Mouse (Mus musculus) CH12F3 (cell line): ENCODE data around the gene Limk2.

ENCODE experiments used
- in situ Hi-C: fragments of 300-500 bp; cut with MboI; formaldehyde crosslinking; loops from 2 replicates; pipeline ENCODE4 v1.14.3; 2020; ENCODE audit warnings: low sequenced_read_pairs

The Limk2 gene

DNA sequence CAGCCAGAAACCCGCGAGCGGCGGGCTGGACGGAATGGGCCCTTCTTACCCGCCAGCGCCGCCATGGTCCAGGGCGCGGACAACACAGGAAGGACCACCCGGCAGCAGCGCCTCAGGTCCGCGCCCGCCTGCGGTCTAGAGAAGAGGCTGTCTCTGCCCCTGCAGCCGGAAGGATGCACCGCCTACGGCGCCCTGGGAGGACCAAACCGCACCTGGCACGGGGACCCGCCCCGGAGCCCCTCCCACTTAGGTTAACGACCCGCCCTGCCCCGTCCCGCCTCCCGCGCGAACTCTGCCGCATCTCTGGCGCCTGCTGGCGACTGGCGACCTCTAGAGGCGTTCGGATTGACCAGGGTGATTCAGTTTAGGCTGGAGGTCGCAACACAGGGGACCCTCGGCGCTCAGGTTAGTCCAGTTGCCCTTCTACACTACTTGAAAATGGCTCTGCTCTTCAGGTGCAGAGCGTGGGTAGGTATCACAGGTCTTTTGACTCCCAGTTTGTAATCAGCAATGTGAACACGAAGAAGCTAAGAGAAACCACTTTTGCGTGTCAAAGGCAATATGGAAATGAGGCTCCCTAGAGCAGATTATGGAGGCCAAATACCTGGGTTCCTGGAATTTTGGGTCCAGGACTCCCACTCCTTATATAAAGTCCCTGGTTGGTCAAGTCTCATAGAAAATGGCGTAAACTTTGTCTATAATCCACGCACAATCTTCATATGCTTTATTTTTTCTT lies at the start of gene Limk2:
Gene Limk2 (minus strand): TSS at position 193 of the 736 bp plus-strand sequence.
- in situ Hi-C loops = no loop called here

DNA sequence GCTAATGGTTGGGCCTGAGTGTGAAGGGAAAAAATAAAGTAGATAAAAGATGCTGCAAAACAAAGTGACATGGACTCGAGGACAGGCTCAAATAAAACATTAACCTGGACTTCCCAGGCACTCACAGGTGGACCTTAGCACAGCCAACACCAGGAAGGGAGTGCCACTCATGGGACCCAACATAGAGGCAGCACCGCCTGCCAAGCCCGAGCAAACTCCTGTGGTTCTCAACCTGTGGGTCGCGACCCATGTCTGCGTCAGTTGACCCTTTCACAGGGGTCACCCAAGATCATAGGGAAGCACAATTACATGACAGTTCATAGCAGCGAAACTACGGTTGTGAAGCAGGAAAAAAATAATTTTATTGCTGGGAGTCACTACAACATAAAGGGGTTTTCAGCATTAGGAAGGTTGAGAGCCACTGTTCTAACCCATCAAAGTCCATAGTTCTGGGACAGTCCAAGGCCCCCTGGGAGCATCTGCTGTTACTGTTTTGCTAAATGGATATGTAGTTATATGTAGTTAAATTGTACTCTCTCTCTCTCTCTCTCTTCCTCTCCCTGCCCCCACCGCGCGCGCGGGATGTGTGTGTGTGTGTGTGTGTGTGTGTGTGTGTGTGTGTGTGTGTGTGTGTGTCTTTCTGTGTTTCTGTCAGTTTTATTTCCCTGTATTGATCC lies 49.6 kb upstream of the Limk2 start:
- in situ Hi-C loops = no loop called here

DNA sequence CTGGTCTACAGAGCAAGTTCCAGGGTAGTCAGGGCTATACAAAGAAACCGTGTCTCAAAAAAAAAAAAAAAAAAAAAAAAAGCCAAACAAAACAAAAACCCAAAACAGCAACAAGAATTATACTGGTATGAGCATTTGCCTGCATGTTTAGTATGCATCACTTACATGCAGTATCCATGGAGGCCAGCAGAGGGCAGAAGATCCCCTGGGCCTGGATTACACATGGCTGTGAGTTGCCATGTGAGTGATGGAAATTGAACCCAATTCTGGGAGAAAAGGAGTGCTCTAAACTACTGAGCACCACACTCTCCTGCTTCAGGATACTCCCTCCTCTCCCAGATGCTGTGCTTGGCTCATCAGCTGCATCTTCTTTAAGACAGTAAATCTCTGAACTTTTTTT lies 47.4 kb upstream of the Limk2 start:
- in situ Hi-C loops = no loop called here

- in situ Hi-C loops = no loop called here
Measured at GRCm38 (mm10) chr11:3454506-3454905, 45.5 kb upstream of the Limk2 start.

GRCm38 (mm10) chr11:3453467-3453866 lies 44.5 kb upstream of the Limk2 start:
- in situ Hi-C loops = no loop called here

DNA sequence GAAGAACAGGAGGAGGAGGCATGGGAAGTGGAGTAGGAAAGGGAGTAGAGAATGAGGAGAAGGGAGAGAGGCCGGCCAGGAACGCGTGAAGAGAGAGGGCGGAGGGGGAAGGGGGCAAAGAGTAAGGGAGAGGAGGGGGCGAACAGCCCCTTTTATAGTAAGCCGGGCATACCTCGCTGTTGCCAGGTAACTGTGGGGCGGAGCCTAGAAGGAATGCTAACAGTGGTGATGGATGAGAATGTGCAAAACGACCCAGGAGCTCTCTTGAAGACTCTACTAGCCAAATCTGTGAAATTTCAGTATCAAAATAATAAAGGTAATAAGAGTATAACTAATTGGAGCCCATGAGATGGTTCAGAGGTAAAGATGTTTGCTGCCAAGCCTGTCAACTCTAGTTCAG lies 43.8 kb upstream of the Limk2 start:
- in situ Hi-C loops = no loop called here

GRCm38 (mm10) chr11:3452167-3452639 lies 43.2 kb upstream of the Limk2 start, which contains the start of gene Rnf185:
Gene Rnf185, minus strand, starts transcription at chr11:3452363.
- in situ Hi-C loops = no loop called here

- in situ Hi-C loops = no loop called here
Measured at GRCm38 (mm10) chr11:3451701-3452163, 42.7 kb upstream of the Limk2 start.

- in situ Hi-C loops = no loop called here
Measured at GRCm38 (mm10) chr11:3444875-3445274, 35.9 kb upstream of the Limk2 start.

- in situ Hi-C loops = no loop called here
Measured at GRCm38 (mm10) chr11:3443091-3443490, 34.1 kb upstream of the Limk2 start.

DNA sequence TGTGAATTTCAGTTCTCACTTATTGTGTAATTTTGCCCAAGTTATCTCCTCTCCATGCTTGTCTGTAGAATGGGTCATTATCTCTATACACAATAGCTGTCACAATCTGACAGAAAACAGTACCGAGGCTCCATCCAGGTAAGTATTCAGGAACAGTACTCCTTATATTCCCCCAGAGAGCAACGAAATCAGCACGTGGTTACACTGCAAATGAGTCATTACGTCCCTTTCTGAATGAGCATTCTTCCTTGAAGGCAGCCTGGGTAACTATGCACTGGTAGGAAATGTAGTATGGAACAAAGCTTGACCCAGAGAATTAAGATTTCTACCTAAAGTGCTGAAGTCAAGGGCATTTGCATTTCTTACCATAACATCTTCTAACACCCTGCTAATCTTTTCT lies 33.7 kb upstream of the Limk2 start:
- in situ Hi-C loops = no loop called here

GRCm38 (mm10) chr11:3441696-3442443 lies 32.9 kb upstream of the Limk2 start:
- in situ Hi-C loops = no loop called here

- in situ Hi-C loops = no loop called here
Measured at GRCm38 (mm10) chr11:3437621-3438020, 28.6 kb upstream of the Limk2 start.

- in situ Hi-C loops = no loop called here
Measured at GRCm38 (mm10) chr11:3433809-3434208, 24.8 kb upstream of the Limk2 start.

- in situ Hi-C loops = no loop called here
Measured at GRCm38 (mm10) chr11:3431976-3432603, 23.1 kb upstream of the Limk2 start.

DNA sequence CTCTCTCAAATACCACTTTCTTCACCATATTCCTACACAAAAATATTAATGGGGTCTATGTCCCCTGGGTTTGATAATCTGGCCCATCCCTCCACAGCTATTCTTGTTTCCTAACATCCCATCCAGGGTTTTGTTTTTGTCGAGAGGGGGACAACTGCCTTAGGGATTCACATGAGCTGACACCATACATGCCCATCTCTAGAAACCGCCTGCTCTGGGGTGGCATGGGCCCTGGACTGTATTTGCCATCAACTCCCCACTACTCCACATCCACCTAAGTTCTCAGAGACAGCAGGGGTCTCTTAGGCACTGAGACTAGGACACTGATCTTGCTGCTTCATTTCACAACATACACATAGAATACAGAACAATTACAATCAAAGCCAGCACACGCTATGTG lies 22.5 kb upstream of the Limk2 start:
- in situ Hi-C loops = no loop called here

DNA sequence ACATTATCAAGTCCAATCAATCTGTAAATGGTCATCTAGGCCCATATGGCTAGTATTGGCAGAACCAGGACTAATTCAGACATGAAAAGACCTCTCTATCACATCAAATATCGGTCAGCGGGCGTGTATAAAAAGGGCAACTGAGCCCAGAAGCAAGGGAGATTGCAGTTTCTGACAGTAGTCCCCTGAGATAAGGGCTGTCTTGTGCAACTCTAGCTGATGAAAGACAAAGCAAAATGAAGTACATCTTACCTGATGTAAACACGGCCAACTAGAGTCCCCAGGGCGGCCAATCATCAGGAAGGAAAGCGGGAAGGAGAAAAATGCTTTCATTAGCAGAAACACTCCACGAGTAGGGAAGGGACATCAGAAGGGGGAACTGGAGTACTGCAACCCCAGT lies 19.6 kb upstream of the Limk2 start:
- in situ Hi-C loops = no loop called here

GRCm38 (mm10) chr11:3427697-3428230 lies 18.8 kb upstream of the Limk2 start:
- in situ Hi-C loops = no loop called here

DNA sequence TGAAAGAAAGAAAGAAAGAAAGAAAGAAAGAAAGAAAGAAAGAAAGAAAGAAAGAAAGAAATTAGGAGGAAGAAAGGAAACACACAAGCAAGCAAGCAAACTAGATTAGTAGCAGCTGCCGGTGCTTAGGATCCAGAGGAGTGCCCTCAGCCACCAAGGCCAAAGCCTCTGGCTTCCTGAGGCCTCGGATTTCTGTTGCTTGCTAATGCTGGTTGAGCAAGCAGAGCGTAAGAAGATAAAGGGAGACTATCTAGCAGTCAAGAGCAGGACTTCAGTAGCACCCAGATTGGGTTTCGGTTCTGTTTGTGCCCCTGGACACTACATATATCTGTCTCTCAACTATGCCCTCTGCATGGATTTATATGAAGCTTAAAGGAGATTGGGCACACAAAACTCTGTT lies 13.3 kb upstream of the Limk2 start:
- in situ Hi-C loops = no loop called here

DNA sequence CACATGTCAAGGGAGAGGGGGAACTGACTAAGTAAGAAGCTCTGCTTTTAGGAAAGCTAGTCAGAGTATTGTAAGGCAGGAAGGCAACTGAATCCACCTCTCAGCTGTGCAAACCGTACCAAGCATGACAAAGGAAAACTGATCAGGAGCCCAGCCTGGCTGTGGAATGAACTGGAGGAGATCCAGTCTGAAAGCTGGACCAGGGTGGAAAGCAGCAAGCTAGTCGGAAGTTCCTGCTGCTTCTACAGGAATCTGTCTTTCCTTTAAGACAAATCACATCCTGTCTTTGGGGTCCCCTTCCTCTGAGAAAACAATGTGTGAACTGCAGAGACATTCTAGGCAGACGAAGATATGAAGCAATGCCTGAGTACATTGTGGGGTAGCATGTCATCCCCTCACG lies 9.8 kb upstream of the Limk2 start:
- in situ Hi-C loops = no loop called here

DNA sequence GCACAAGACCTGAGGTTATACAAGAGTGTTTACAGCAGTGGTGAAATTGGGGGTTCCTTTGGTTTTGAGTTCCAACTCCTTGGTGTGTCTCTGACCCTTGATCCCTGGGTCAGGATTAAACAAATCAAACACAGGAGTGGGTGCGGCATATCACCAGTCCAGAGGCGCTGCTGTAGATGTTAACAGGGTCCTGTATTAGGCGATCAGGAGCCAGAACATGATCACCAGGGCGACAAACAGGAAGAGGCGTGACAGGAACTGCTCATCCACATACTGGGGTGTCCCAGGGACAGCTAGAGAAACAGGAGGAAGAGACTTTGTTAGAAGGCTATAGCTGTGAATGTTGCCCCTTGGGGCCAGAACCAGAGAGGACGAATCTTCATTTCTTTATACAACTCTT lies 8.8 kb upstream of the Limk2 start:
- in situ Hi-C loops = no loop called here
